Mouse (Mus musculus) bone marrow, adult 2 months (tissue): Measurements from ENCODE around the gene Esp1.

Experiments used
- CTCF ChIP-seq: fragments of 200-500 bp; IDR thresholded peaks from 2 replicates; pipeline ENCODE4 v1.5.1; 2011; ENCODE audit warnings: low read length, control low read depth; ENCODE audit not compliant: control insufficient read depth, insufficient read depth
- POLR2A ChIP-seq: fragments of 200-500 bp; IDR thresholded peaks from 2 replicates; pipeline ENCODE4 v1.6.1; 2011; ENCODE audit warnings: low read depth, mild to moderate bottlenecking, control low read depth, low read length, borderline replicate concordance; ENCODE audit not compliant: control insufficient read depth

DNA sequence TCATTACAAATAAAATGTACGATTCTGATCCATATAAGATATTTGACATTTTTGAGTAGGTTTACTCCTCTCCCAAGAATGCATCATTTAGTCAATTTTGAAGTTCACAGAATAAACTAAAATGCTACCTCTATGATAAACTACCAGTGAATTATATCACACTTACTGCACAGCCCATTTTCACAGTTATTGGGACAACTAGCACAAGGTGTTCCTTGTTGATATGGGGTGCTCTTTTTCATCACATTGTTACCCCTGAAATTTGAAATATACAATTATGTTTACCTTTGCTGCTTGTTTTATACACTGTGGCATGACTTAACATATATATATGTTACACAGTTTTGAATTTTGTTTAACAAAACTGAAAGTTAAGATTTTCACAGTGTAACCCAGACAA lies 40.2 kb downstream of the Esp1 start:
- TF ChIP-seq CTCF = no peak
- TF ChIP-seq POLR2A = no peak
